Mouse (Mus musculus): ENCODE data around the gene Psmc6.

- TF ChIP-seq CTCF (IDR thresholded peaks at IDR 0.05; ENCODE audit: low read depth) (no peak), EP300 (IDR thresholded peaks at IDR 0.05; ENCODE audit: low read depth) (no peak)
Observed at GRCm38 (mm10) chr14:45307630-45308328, 21.8 kb upstream of the Psmc6 start.
